Mouse (Mus musculus) lung, embryonic 14.5 days (tissue): ENCODE results near the gene Plekha5. TPM values are rescaled to one million over a fixed set of nuclear protein-coding genes. Genes with fewer than 3 reads are reported as not detected.

Source experiments
- ATAC-seq: fragments of 200-750 bp; cut with Nextera tagmentation; 2 replicates; pipeline ENCODE4 v1.8.0; 2017; ENCODE audit warnings: mild to moderate bottlenecking, moderate TSS enrichment, moderate library complexity; ENCODE audit not compliant: insufficient read depth
- DNase-seq: peaks from one replicate; pipeline ENCODE4 v3.0.0-alpha.2; 2015
- H3K27ac ChIP-seq: fragments of 300-500 bp; sonication (generic); 2 replicates; pipeline ENCODE4 v1.5.1; 2014; ENCODE audit warnings: low read depth, mild to moderate bottlenecking, moderate library complexity
- H3K27me3 ChIP-seq: fragments of 300-500 bp; sonication (generic); 2 replicates; pipeline ENCODE4 v1.6.1; 2014; ENCODE audit warnings: low read length, control low read depth; ENCODE audit not compliant: insufficient read depth
- H3K36me3 ChIP-seq: fragments of 300-500 bp; sonication (generic); 2 replicates; pipeline ENCODE4 v1.6.1; 2014; ENCODE audit warnings: control low read depth; ENCODE audit not compliant: insufficient read depth
- H3K4me1 ChIP-seq: fragments of 300-500 bp; sonication (generic); 2 replicates; pipeline ENCODE4 v1.6.1; 2014; ENCODE audit warnings: antibody characterized with exemption, control low read depth; ENCODE audit not compliant: insufficient read depth
- H3K4me2 ChIP-seq: fragments of 300-500 bp; sonication (generic); 2 replicates; pipeline ENCODE4 v1.6.1; 2014; ENCODE audit warnings: mild to moderate bottlenecking
- H3K4me3 ChIP-seq: fragments of 300-500 bp; sonication (generic); 2 replicates; pipeline ENCODE4 v1.5.1; 2014; ENCODE audit warnings: low read depth, low read length
- H3K9ac ChIP-seq: fragments of 300-500 bp; sonication (generic); 2 replicates; pipeline ENCODE4 v1.6.1; 2014
- H3K9me3 ChIP-seq: fragments of 300-500 bp; sonication (generic); 2 replicates; pipeline ENCODE4 v1.6.1; 2016; ENCODE audit warnings: low read depth, low read length, control low read depth
- CTCF ChIP-seq: IDR thresholded peaks from 2 replicates; pipeline ENCODE4 v1.5.1; 2016; ENCODE audit warnings: antibody characterized with exemption, low read depth
- WGBS: fragments of 180-500 bp; shearing (Covaris S2); extraction: QIAGEN DNeasy Blood & Tissue Kit; methylation state at CpG from one replicate; pipeline ENCODE4 v1.1.7; 2014; 5-methylcytosine and 5-hydroxymethylcytosine counted together
- polyA plus RNA-seq: library from polyadenylated mRNA; unstranded; fragments of >200 nt; fragmentation: Nextera tagmentation; extraction: Ambion mirVana; gene quantifications from 2 replicates; pipeline ENCODE4 v1.2.1, GENCODE M21; 2014

Plekha5 gene
- polyA plus RNA-seq, 1 experiment from 2014 or later = 54.3 TPM

GRCm38 (mm10) chr6:140622391-140623225 is 198.8 kb downstream of the Plekha5 start, which contains the start of gene Aebp2:
Gene Aebp2, plus strand, starts transcription at chr6:140622663.
- Histone ChIP-seq H3K9ac (peak within 1 kb of the TSS; percentile 97), H3K9me3 (no peaks in the 10 kb centered on the region), H3K36me3 (no peaks in the 10 kb centered on the region), H3K27me3 (no peaks in the 10 kb centered on the region), H3K4me3 (peak within 1 kb of the TSS; percentile 99), H3K27ac (peak within 1 kb of the TSS; percentile 96), H3K4me2 (peak within 1 kb of the TSS; percentile 66), H3K4me1 (peaks cover 18% of the 10 kb centered on the region)
- ATAC-seq (peak; percentile 1; the same call in 1 of the 2 replicates), DNase-seq (no peak)
- WGBS = 44% methylated on average over 30 of the region's 30 CpGs
- TF ChIP-seq CTCF = no peak

- Histone ChIP-seq H3K4me2 (peak overlapping the region; percentile 66), H3K4me1 (peaks cover 19% of the 10 kb centered on the region), H3K4me3 (peak overlapping the region; percentile 99), H3K27ac (peak overlapping the region; percentile 96), H3K9me3 (no peaks in the 10 kb centered on the region), H3K9ac (peak overlapping the region; percentile 97), H3K27me3 (no peaks in the 10 kb centered on the region), H3K36me3 (no peaks in the 10 kb centered on the region)
- DNase-seq (peak; percentile 97), ATAC-seq (peak; percentile 92)
- under 1% methylated on average over 84 of the region's 117 CpGs for WGBS
- TF ChIP-seq CTCF = no peak
These were observed 199.6 kb downstream of the Plekha5 start for GRCm38 (mm10) chr6:140623226-140624095.

GRCm38 (mm10) chr6:140624096-140625051 is 200.5 kb downstream of the Plekha5 start:
- DNase-seq (peak; percentile 66), ATAC-seq (peak; percentile 36)
- Histone ChIP-seq H3K9me3 (no peaks in the 10 kb centered on the region), H3K36me3 (no peaks in the 10 kb centered on the region), H3K4me1 (peaks cover 19% of the 10 kb centered on the region), H3K27me3 (no peaks in the 10 kb centered on the region), H3K4me3 (peak overlapping the region; percentile 99), H3K4me2 (peak overlapping the region; percentile 66), H3K27ac (peak overlapping the region; percentile 96), H3K9ac (peak overlapping the region; percentile 97)
- no peak for TF ChIP-seq CTCF
- under 1% methylated on average over 77 of the region's 80 CpGs for WGBS

- Histone ChIP-seq H3K36me3 (peaks cover 10% of the 10 kb centered on the region; the same call in 1 of the 2 replicates), H3K4me3 (no peak overlapping the region), H3K9ac (no peak overlapping the region), H3K27ac (no peak overlapping the region), H3K27me3 (no peaks in the 10 kb centered on the region), H3K9me3 (no peaks in the 10 kb centered on the region), H3K4me2 (no peak overlapping the region), H3K4me1 (peaks cover 14% of the 10 kb centered on the region)
- no peak for DNase-seq
- 83% methylated on average over 4 of the region's 4 CpGs for WGBS
- no peak for ATAC-seq
- TF ChIP-seq CTCF = no peak
These were observed 205.5 kb downstream of the Plekha5 start for GRCm38 (mm10) chr6:140629176-140629859.

- ATAC-seq = no peak
- peaks cover 17% of the 10 kb centered on the region; the same call in 1 of the 2 replicates for H3K36me3 ChIP-seq
- no peak overlapping the region for H3K4me2 ChIP-seq
- H3K27me3 ChIP-seq = no peaks in the 10 kb centered on the region
- 58% methylated on average over 4 of the region's 4 CpGs for WGBS
- no peak overlapping the region for H3K27ac ChIP-seq
- no peaks in the 10 kb centered on the region for H3K9me3 ChIP-seq
- no peak for TF ChIP-seq CTCF
- H3K9ac ChIP-seq = no peak overlapping the region
- H3K4me3 ChIP-seq = no peak overlapping the region
- DNase-seq = no peak
- peaks cover 14% of the 10 kb centered on the region for H3K4me1 ChIP-seq
These were observed 206.5 kb downstream of the Plekha5 start for GRCm38 (mm10) chr6:140630306-140630705.

GRCm38 (mm10) chr6:140633616-140634015 is 209.8 kb downstream of the Plekha5 start:
- ATAC-seq = no peak
- 76% methylated on average over 8 of the region's 8 CpGs for WGBS
- no peak overlapping the region for H3K9ac ChIP-seq
- H3K27ac ChIP-seq = no peak overlapping the region
- no peak overlapping the region for H3K4me3 ChIP-seq
- no peaks in the 10 kb centered on the region for H3K27me3 ChIP-seq
- no peak overlapping the region for H3K4me2 ChIP-seq
- TF ChIP-seq CTCF = no peak
- DNase-seq = no peak
- peaks cover 46% of the 10 kb centered on the region for H3K36me3 ChIP-seq
- no peaks in the 10 kb centered on the region for H3K4me1 ChIP-seq
- no peaks in the 10 kb centered on the region for H3K9me3 ChIP-seq
